In genomic region chr10:53811904-53812596, GRCm38 (mm10) we compare ENCODE assay signal across 11 mouse cellular contexts.
A peak's percentile ranks its signal among the peaks of the same experiment; 100 is the strongest.
DNase-seq lines count a peak whose midpoint lies in the region; ATAC-seq and TF ChIP-seq lines count a peak whose summit lies in the region.
"Had no signal": no experiment of that assay in that cellular context is flagged by ENCODE, and none has a peak within 500 bp of the region (broad histone marks: within the 10 kb centered on the region; RNA-seq: fewer than 3 reads in every experiment).

No protein-coding gene starts in this region.

- no peak for TF ChIP-seq POLR2A in CH12.LX (IDR thresholded peaks at IDR 0.05; ENCODE audit: low read depth, low read length)

- H3K4me2 ChIP-seq in CH12.LX (ENCODE audit: insufficient read depth, low read depth, poor library complexity, severe bottlenecking): peak overlapping the region; percentile 8; the same call in 1 of the 2 replicates
- H3K4me2 ChIP-seq in forebrain, embryonic 15.5 days (replicated peaks): 0 out of 2 replicates have a peak overlapping the region, but pooled peaks have one; percentile 3
- no peak overlapping the region for H3K4me2 ChIP-seq in lung, postnatal 0 days (replicated peaks; ENCODE audit: low read depth, low read length)
- H3K4me2 ChIP-seq: kidney, embryonic 15.5 days had no signal

- DNase-seq in frontal cortex, postnatal 10 days (ENCODE audit: low spot score in 2 of 2): no peak
- DNase-seq in CH12.LX (ENCODE audit: extremely low read depth): no peak
- no peak for DNase-seq in kidney, postnatal 14 days
- DNase-seq in kidney, postnatal 4 days: no peak
- DNase-seq in lung, postnatal 0 days (ENCODE audit: low spot score): no peak
- DNase-seq: liver, postnatal 0 days had no signal

- H3K4me1 ChIP-seq in CH12.LX (ENCODE audit: control insufficient read depth in 1 of 2, insufficient read depth in 2 of 2): peaks cover 0 to 13% of the 10 kb centered on the region in 2 experiments; a peak in 2 of 4 replicates
- H3K4me1 ChIP-seq in forebrain, embryonic 15.5 days: 0 out of 2 replicates have a peak, but pooled peaks cover 5% of the 10 kb centered on the region
- no peaks in the 10 kb centered on the region for H3K4me1 ChIP-seq in lung, postnatal 0 days (ENCODE audit: insufficient read depth, low read depth, low read length)
- H3K4me1 ChIP-seq: hindbrain, embryonic 10.5 days; kidney, embryonic 15.5 days had no signal

- in situ Hi-C loops in CH12.LX (cut with MboI; ENCODE audit: low pct_ligation_motif_present, low pct_unique_long_range_greater_than_20kb, low sequenced_read_pairs): no loop called here

- dilution Hi-C loops in CH12.LX (cut with MboI; ENCODE audit: extremely low pct_ligation_motif_present, extremely low pct_unique_long_range_greater_than_20kb, low sequenced_read_pairs): no loop called here

- H3K9me3 ChIP-seq in CH12.LX (replicated peaks; ENCODE audit: low read length): no peaks in the 10 kb centered on the region
- H3K9me3 ChIP-seq in forebrain, embryonic 15.5 days: no peaks in the 10 kb centered on the region
- H3K9me3 ChIP-seq in lung, postnatal 0 days (ENCODE audit: low read length): no peaks in the 10 kb centered on the region
- H3K9me3 ChIP-seq: hindbrain, embryonic 10.5 days; kidney, embryonic 15.5 days had no signal

- no peak for TF ChIP-seq RAD21 in CH12.LX (IDR thresholded peaks at IDR 0.05; ENCODE audit: low read depth, low read length)

- no peak for TF ChIP-seq CTCF in CH12.LX (conservative IDR thresholded peaks at IDR 0.05 in 1 of 2, IDR thresholded peaks at IDR 0.05 in 1 of 2; ENCODE audit: low read depth in 2 of 2, low read length in 2 of 2)
- no peak for TF ChIP-seq CTCF in lung, postnatal 0 days (IDR thresholded peaks at IDR 0.05)

- H3K4me3 ChIP-seq in CH12.LX (replicated peaks in 1 of 3; ENCODE audit: low read depth in 2 of 3, low read length in 2 of 3, poor library complexity in 1 of 3): no peak overlapping the region
- no peak overlapping the region for H3K4me3 ChIP-seq in forebrain, embryonic 15.5 days
- H3K4me3 ChIP-seq in lung, postnatal 0 days (ENCODE audit: low read depth, low read length): no peak overlapping the region
- H3K4me3 ChIP-seq: hindbrain, embryonic 10.5 days; kidney, embryonic 15.5 days had no signal

- no peak overlapping the region for H3K9ac ChIP-seq in CH12.LX (ENCODE audit: insufficient read depth, low read depth)
- no peak overlapping the region for H3K9ac ChIP-seq in forebrain, embryonic 15.5 days (replicated peaks)
- no peak overlapping the region for H3K9ac ChIP-seq in lung, postnatal 0 days (replicated peaks; ENCODE audit: low read depth)
- H3K9ac ChIP-seq: kidney, embryonic 15.5 days; liver, postnatal 0 days had no signal

- ATAC-seq in frontal cortex, adult (ENCODE audit: low TSS enrichment): peak; percentile 87
- peak; percentile 96 for ATAC-seq in cerebellum, adult (ENCODE audit: insufficient number of reproducible peaks, low FRiP score, low TSS enrichment)
- peak; percentile 69 for ATAC-seq in forebrain, embryonic 15.5 days (replicated peaks)
- no peak for ATAC-seq in lung, postnatal 0 days
- ATAC-seq: liver, postnatal 0 days had no signal

- WGBS in forebrain, embryonic 15.5 days: 67% methylated on average over 14 of the region's 14 CpGs
- 72% methylated on average over 14 of the region's 14 CpGs for WGBS in lung, postnatal 0 days

- H3K27me3 ChIP-seq in CH12.LX (replicated peaks): no peaks in the 10 kb centered on the region
- no peaks in the 10 kb centered on the region for H3K27me3 ChIP-seq in forebrain, embryonic 15.5 days
- no peaks in the 10 kb centered on the region for H3K27me3 ChIP-seq in lung, postnatal 0 days (replicated peaks; ENCODE audit: insufficient read depth, low read length)
- H3K27me3 ChIP-seq: kidney, embryonic 15.5 days had no signal

- no peak for TF ChIP-seq EP300 in CH12.LX (IDR thresholded peaks at IDR 0.05; ENCODE audit: low read length)
- no peak for TF ChIP-seq EP300 in lung, postnatal 0 days (IDR thresholded peaks at IDR 0.05)

- no peaks in the 10 kb centered on the region for H3K36me3 ChIP-seq in CH12.LX (replicated peaks in 1 of 2; ENCODE audit: control insufficient read depth in 1 of 2, insufficient read depth in 1 of 2, low read length in 1 of 2)
- no peaks in the 10 kb centered on the region for H3K36me3 ChIP-seq in forebrain, embryonic 15.5 days
- H3K36me3 ChIP-seq in lung, postnatal 0 days (ENCODE audit: insufficient read depth, low read length): no peaks in the 10 kb centered on the region
- H3K36me3 ChIP-seq: hindbrain, embryonic 10.5 days; kidney, embryonic 15.5 days had no signal

- H3K79me2 ChIP-seq in CH12.LX (replicated peaks; ENCODE audit: control insufficient read depth, extremely low read depth, insufficient read depth, poor library complexity, severe bottlenecking): no peaks in the 10 kb centered on the region

- no peak overlapping the region for H3K27ac ChIP-seq in CH12.LX (ENCODE audit: insufficient read depth, low read depth)
- no peak overlapping the region for H3K27ac ChIP-seq in forebrain, embryonic 15.5 days (replicated peaks)
- H3K27ac ChIP-seq in lung, postnatal 0 days (ENCODE audit: low read length): no peak overlapping the region
- H3K27ac ChIP-seq: hindbrain, embryonic 10.5 days; kidney, embryonic 15.5 days had no signal

TF ChIP-seq in CH12.LX, 34 proteins besides CTCF, POLR2A, EP300 and RAD21:
- no peak for TF ChIP-seq CHD1 (IDR thresholded peaks at IDR 0.05; ENCODE audit: low read depth, low read length)
- no peak for TF ChIP-seq JUN (IDR thresholded peaks at IDR 0.05; ENCODE audit: insufficient read depth, low read depth, low read length)
- TF ChIP-seq KAT2A (IDR thresholded peaks at IDR 0.05; ENCODE audit: insufficient replicate concordance, low read length): no peak
- TF ChIP-seq USF1 (IDR thresholded peaks at IDR 0.05; ENCODE audit: low read depth, low read length): no peak
- TF ChIP-seq IRF4 (IDR thresholded peaks at IDR 0.05; ENCODE audit: low read depth, low read length): no peak
- TF ChIP-seq MAZ (IDR thresholded peaks at IDR 0.05; ENCODE audit: low read depth, low read length): no peak
- TF ChIP-seq MEF2A (IDR thresholded peaks at IDR 0.05; ENCODE audit: borderline replicate concordance, low read depth, low read length): no peak
TF ChIP-seq in CH12.LX: peak in this region for 0.
